Mouse (Mus musculus) midbrain, postnatal 0 days (tissue): ENCODE measurements around the gene Med12l. TPM values are rescaled to one million over a fixed set of nuclear protein-coding genes. Genes with fewer than 3 reads are reported as not detected.
"Not testable (repeated sequence)": the region's sequence is repeated elsewhere in the genome, so short reads cannot be mapped to it uniquely, and the experiment has no call there.

Experiments used
- ATAC-seq: fragments of 200-750 bp; cut with Nextera tagmentation; 2 replicates; pipeline ENCODE4 v1.8.0; 2017; ENCODE audit warnings: moderate number of reproducible peaks, mild to moderate bottlenecking, moderate TSS enrichment, moderate library complexity; ENCODE audit not compliant: low FRiP score
- DNase-seq: peaks from one replicate; pipeline ENCODE4 v3.0.0-alpha.2; 2015; ENCODE audit warnings: low spot score
- H3K27ac ChIP-seq: fragments of 300-500 bp; sonication (generic); 2 replicates; pipeline ENCODE4 v1.5.1; 2014; ENCODE audit warnings: low read depth, mild to moderate bottlenecking, low read length, mixed read lengths
- H3K27me3 ChIP-seq: fragments of 300-500 bp; sonication (generic); 2 replicates; pipeline ENCODE4 v1.6.1; 2014; ENCODE audit warnings: low read length, control low read depth, mixed read lengths; ENCODE audit not compliant: insufficient read depth
- H3K36me3 ChIP-seq: fragments of 300-500 bp; sonication (generic); 2 replicates; pipeline ENCODE4 v1.6.1; 2014; ENCODE audit warnings: low read length, control low read depth, mixed read lengths; ENCODE audit not compliant: insufficient read depth
- H3K4me1 ChIP-seq: fragments of 300-500 bp; sonication (generic); 2 replicates; pipeline ENCODE4 v1.6.1; 2014; ENCODE audit warnings: mild to moderate bottlenecking, control low read depth, antibody characterized with exemption, low read length, mixed read lengths; ENCODE audit not compliant: insufficient read depth
- H3K4me2 ChIP-seq: fragments of 300-500 bp; sonication (generic); 2 replicates; pipeline ENCODE4 v1.6.1; 2014; ENCODE audit warnings: low read depth, mild to moderate bottlenecking, low read length, mixed read lengths; ENCODE audit not compliant: poor library complexity, severe bottlenecking
- H3K4me3 ChIP-seq: fragments of 300-500 bp; sonication (generic); 2 replicates; pipeline ENCODE4 v1.5.1; 2014; ENCODE audit warnings: low read depth, mild to moderate bottlenecking, low read length, moderate library complexity
- H3K9ac ChIP-seq: fragments of 300-500 bp; sonication (generic); replicated peaks from 2 replicates; pipeline ENCODE4 v1.6.1; 2014; ENCODE audit warnings: mild to moderate bottlenecking, low read length, moderate library complexity, mixed read lengths; ENCODE audit not compliant: poor library complexity, severe bottlenecking
- H3K9me3 ChIP-seq: fragments of 300-500 bp; sonication (generic); 2 replicates; pipeline ENCODE4 v1.6.1; 2016; ENCODE audit warnings: low read length, control low read depth
- CTCF ChIP-seq: IDR thresholded peaks from 2 replicates; pipeline ENCODE4 v1.5.1; 2016; ENCODE audit warnings: antibody characterized with exemption, mild to moderate bottlenecking
- WGBS: fragments of 180-500 bp; shearing (Covaris S2); extraction: QIAGEN DNeasy Blood & Tissue Kit; methylation state at CpG from one replicate; pipeline ENCODE4 v1.1.7; 2014; 5-methylcytosine and 5-hydroxymethylcytosine counted together
- polyA plus RNA-seq: library from polyadenylated mRNA; unstranded; fragments of >200 nt; fragmentation: Nextera tagmentation; extraction: Ambion mirVana; gene quantifications from 2 replicates; pipeline ENCODE4 v1.2.1, GENCODE M21; 2015
- total RNA-seq: library from RNA; depleted of rRNA; stranded (reverse); fragments of >200 nt; gene quantifications from 2 replicates; pipeline ENCODE4 v1.2.3, GENCODE M21; 2014

Gene Med12l
- total and polyA plus RNA-seq, 2 experiments from 2014 or later = 3.7 to 23.0 TPM

- DNase-seq = no peak
- H3K27ac ChIP-seq = no peak overlapping the region
- no peak for ATAC-seq
- no peak overlapping the region for H3K4me2 ChIP-seq
- 90% methylated on average over 3 of the region's 3 CpGs for WGBS
- no peak overlapping the region for H3K9ac ChIP-seq
- no peaks in the 10 kb centered on the region for H3K9me3 ChIP-seq
- no peak overlapping the region for H3K4me3 ChIP-seq
- H3K36me3 ChIP-seq = no peaks in the 10 kb centered on the region; the same call in 1 of the 2 replicates
- no peak for TF ChIP-seq CTCF
- H3K4me1 ChIP-seq = no peaks in the 10 kb centered on the region
- H3K27me3 ChIP-seq = no peaks in the 10 kb centered on the region
Observed at GRCm38 (mm10) chr3:59111944-59112343, 106.3 kb downstream of the Med12l start.

- 95% methylated on average over 4 of the region's 4 CpGs for WGBS
- not testable (repeated sequence) for DNase-seq, H3K4me3 ChIP-seq, ATAC-seq, H3K27ac ChIP-seq, H3K27me3 ChIP-seq, H3K4me1 ChIP-seq, H3K36me3 ChIP-seq, H3K9me3 ChIP-seq, H3K4me2 ChIP-seq, H3K9ac ChIP-seq
Observed at GRCm38 (mm10) chr3:59113291-59113690, 107.7 kb downstream of the Med12l start.

- H3K4me3 ChIP-seq = no peak overlapping the region
- TF ChIP-seq CTCF = no peak
Observed at GRCm38 (mm10) chr3:59113973-59114517, 108.4 kb downstream of the Med12l start.

GRCm38 (mm10) chr3:59121067-59121730 lies 115.6 kb downstream of the Med12l start:
- no peak overlapping the region for H3K9ac ChIP-seq
- H3K27ac ChIP-seq = no peak overlapping the region

More at GRCm38 (mm10) chr3:59113973-59114517, 108.4 kb downstream of the Med12l start:
- Histone ChIP-seq H3K4me1 (no peaks in the 10 kb centered on the region), H3K9ac (no peak overlapping the region), H3K27me3 (no peaks in the 10 kb centered on the region), H3K36me3 (no peaks in the 10 kb centered on the region; the same call in 1 of the 2 replicates), H3K27ac (no peak overlapping the region), H3K4me2 (no peak overlapping the region), H3K9me3 (no peaks in the 10 kb centered on the region)
- ATAC-seq (no peak), DNase-seq (no peak)
- WGBS = 88% methylated on average over 8 of the region's 8 CpGs

GRCm38 (mm10) chr3:59121780-59122449 lies 116.3 kb downstream of the Med12l start:
- H3K36me3 ChIP-seq = no peaks in the 10 kb centered on the region
- ATAC-seq (0 out of 2 replicates have a peak, but pooled peaks have one; percentile 18), DNase-seq (no peak)
- no peak overlapping the region for H3K4me2 ChIP-seq
- H3K27ac ChIP-seq = no peak overlapping the region
- no peak overlapping the region for H3K9ac ChIP-seq
- TF ChIP-seq CTCF = no peak
- H3K4me1 ChIP-seq = no peaks in the 10 kb centered on the region
- H3K9me3 ChIP-seq = no peaks in the 10 kb centered on the region
- no peaks in the 10 kb centered on the region for H3K27me3 ChIP-seq
- H3K4me3 ChIP-seq = no peak overlapping the region
- WGBS = 62% methylated on average over 7 of the region's 7 CpGs

More at GRCm38 (mm10) chr3:59121067-59121730, 115.6 kb downstream of the Med12l start:
- peak; percentile 8 for DNase-seq
- 44% methylated on average over 7 of the region's 7 CpGs for WGBS
- Histone ChIP-seq H3K4me3 (no peak overlapping the region), H3K4me1 (no peaks in the 10 kb centered on the region), H3K36me3 (no peaks in the 10 kb centered on the region), H3K9me3 (no peaks in the 10 kb centered on the region), H3K4me2 (no peak overlapping the region), H3K27me3 (no peaks in the 10 kb centered on the region)
- no peak for ATAC-seq
- no peak for TF ChIP-seq CTCF

GRCm38 (mm10) chr3:59125022-59125421 lies 119.4 kb downstream of the Med12l start:
- DNase-seq (no peak), ATAC-seq (no peak)
- no peak overlapping the region for H3K27ac ChIP-seq
- no peak overlapping the region for H3K4me2 ChIP-seq
- no peaks in the 10 kb centered on the region for H3K4me1 ChIP-seq
- 70% methylated on average over 5 of the region's 5 CpGs for WGBS
- no peaks in the 10 kb centered on the region for H3K9me3 ChIP-seq
- H3K27me3 ChIP-seq = no peaks in the 10 kb centered on the region
- H3K36me3 ChIP-seq = no peaks in the 10 kb centered on the region
- H3K9ac ChIP-seq = no peak overlapping the region
- no peak for TF ChIP-seq CTCF
- no peak overlapping the region for H3K4me3 ChIP-seq
